Mouse (Mus musculus): Measurements from ENCODE around the gene Eps15l1. TPM values are rescaled to one million over a fixed set of nuclear protein-coding genes. Genes with fewer than 3 reads are reported as not detected.

Gene Eps15l1
- total and polyA plus RNA-seq, 3 experiments, result 19.1 to 40.8 TPM; not detected in 1

DNA sequence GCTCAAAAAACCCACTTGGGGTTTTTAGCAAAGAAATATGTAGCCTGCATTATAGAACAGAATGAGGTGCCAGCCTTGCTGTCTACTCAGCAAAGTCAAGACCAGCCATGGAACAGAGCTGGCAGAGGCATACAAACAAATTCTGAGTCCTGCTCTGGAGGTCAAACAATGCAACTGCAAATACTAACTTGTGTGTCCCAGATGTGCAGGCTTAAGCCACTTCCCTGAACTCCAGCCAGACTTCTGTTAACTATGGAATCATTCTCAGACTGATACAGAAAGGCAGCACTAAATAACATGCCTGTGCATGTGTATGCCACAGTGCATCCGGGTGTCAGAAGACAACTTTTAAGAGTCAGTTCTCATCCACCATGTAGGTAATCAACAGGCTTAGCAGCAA, 13.4 kb downstream of the Eps15l1 start:
- no peak for DNase-seq (ENCODE audit: low read depth, low spot score)
- H3K4me1 ChIP-seq (ENCODE audit: control insufficient read depth in 1 of 2, insufficient read depth in 2 of 2, low read length in 2 of 2), result no peaks in the 10 kb centered on the region
- H3K79me2 ChIP-seq (ENCODE audit: control insufficient read depth, insufficient read depth, low read length, poor library complexity), result peaks cover 58% of the 10 kb centered on the region
- H3K36me3 ChIP-seq (ENCODE audit: control insufficient read depth in 1 of 2, insufficient read depth in 2 of 2, low read length in 2 of 2), result no peaks in the 10 kb centered on the region; a peak in 1 of 4 replicates
- TF ChIP-seq CHD2 (IDR thresholded peaks at IDR 0.05; ENCODE audit: low read length) (no peak), NELFE (IDR thresholded peaks at IDR 0.05; ENCODE audit: low read depth, low read length) (no peak), MAZ (IDR thresholded peaks at IDR 0.05; ENCODE audit: low read depth, low read length) (no peak), POLR2AphosphoS2 (IDR thresholded peaks at IDR 0.05; ENCODE audit: low read length) (no peak), GABPA (IDR thresholded peaks at IDR 0.05; ENCODE audit: low read depth, low read length) (no peak), RAD21 (IDR thresholded peaks at IDR 0.05; ENCODE audit: low read depth, low read length) (no peak)
- no peak overlapping the region for H3K4me3 ChIP-seq (ENCODE audit: control insufficient read depth in 1 of 2, insufficient read depth in 1 of 2, low read depth in 2 of 2, low read length in 2 of 2)
- no peak overlapping the region for H3K27ac ChIP-seq (ENCODE audit: control insufficient read depth, low read depth, low read length)
- H3K27me3 ChIP-seq (ENCODE audit: control insufficient read depth in 1 of 2, insufficient read depth in 2 of 2, low read length in 2 of 2), result no peaks in the 10 kb centered on the region
- no peaks in the 10 kb centered on the region for H3K9me3 ChIP-seq (replicated peaks; ENCODE audit: insufficient read depth, low read length)
- no peak overlapping the region for H3K9ac ChIP-seq (ENCODE audit: control insufficient read depth, low read depth, low read length, poor library complexity, severe bottlenecking)

DNA sequence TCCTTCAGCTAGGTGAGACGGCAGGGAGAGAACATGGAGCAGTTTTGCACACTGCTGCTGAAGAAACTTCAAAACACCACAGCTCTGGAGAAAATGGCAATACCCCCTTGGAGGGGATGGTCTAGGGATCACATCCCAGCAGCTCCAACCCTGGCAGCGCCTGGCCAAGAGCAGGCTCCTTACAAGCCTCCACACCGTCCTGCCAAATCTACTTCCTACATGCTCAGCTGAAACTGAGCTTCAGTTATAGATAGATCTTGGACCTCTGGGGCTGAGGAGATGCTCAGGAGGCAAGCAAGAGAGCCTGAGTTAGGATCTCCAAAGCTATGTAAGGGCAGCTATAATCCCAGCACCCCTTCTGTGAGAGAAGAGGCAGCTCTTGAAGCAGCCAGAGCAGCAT, 18.3 kb downstream of the Eps15l1 start:
- TF ChIP-seq CHD2 (IDR thresholded peaks at IDR 0.05; ENCODE audit: low read length) (no peak), TBP (IDR thresholded peaks at IDR 0.05; ENCODE audit: low read depth, low read length) (no peak), MAX (IDR thresholded peaks at IDR 0.05; ENCODE audit: low read length) (no peak), KAT2A (conservative IDR thresholded peaks at IDR 0.05; ENCODE audit: low read depth, low read length) (no peak), MYC (IDR thresholded peaks at IDR 0.05; ENCODE audit: low read depth, low read length) (no peak), MAFK (IDR thresholded peaks at IDR 0.05; ENCODE audit: borderline replicate concordance, low read depth, low read length) (no peak), TCF12 (IDR thresholded peaks at IDR 0.05; ENCODE audit: low read depth, low read length) (no peak), EP300 (IDR thresholded peaks at IDR 0.05; ENCODE audit: low read depth in 1 of 2, low read length in 2 of 2) (no peak), MEF2A (IDR thresholded peaks at IDR 0.05; ENCODE audit: extremely low read depth, insufficient replicate concordance, low read depth, low read length, poor library complexity, severe bottlenecking) (no peak), GABPA (IDR thresholded peaks at IDR 0.05; ENCODE audit: low read depth, low read length) (no peak), CHD1 (IDR thresholded peaks at IDR 0.05; ENCODE audit: low read depth, low read length) (no peak), POLR2A (IDR thresholded peaks at IDR 0.05; ENCODE audit: control insufficient read depth in 1 of 2, insufficient read depth in 1 of 2, low read depth in 1 of 2, low read length in 2 of 2, poor library complexity in 1 of 2) (no peak), MXI1 (IDR thresholded peaks at IDR 0.05; ENCODE audit: low read depth, low read length) (no peak), GATA1 (IDR thresholded peaks at IDR 0.05; ENCODE audit: low read depth, low read length) (no peak), CTCF (IDR thresholded peaks at IDR 0.05 in 2 of 3, conservative IDR thresholded peaks at IDR 0.05 in 1 of 3; ENCODE audit: control insufficient read depth in 1 of 3, insufficient read depth in 1 of 3, low read depth in 2 of 3, low read length in 3 of 3, poor library complexity in 1 of 3, severe bottlenecking in 1 of 3) (no peak), NELFE (IDR thresholded peaks at IDR 0.05; ENCODE audit: low read depth, low read length) (no peak), SIN3A (IDR thresholded peaks at IDR 0.05; ENCODE audit: low read length) (no peak), HCFC1 (IDR thresholded peaks at IDR 0.05; ENCODE audit: low read depth, low read length) (no peak)
- no peaks in the 10 kb centered on the region; a peak in 1 of 4 replicates for H3K36me3 ChIP-seq (ENCODE audit: control insufficient read depth in 1 of 2, insufficient read depth in 2 of 2, low read length in 2 of 2)
- H3K4me1 ChIP-seq (ENCODE audit: control insufficient read depth in 1 of 2, insufficient read depth in 2 of 2, low read length in 2 of 2), result no peaks in the 10 kb centered on the region
- peaks cover 26% of the 10 kb centered on the region for H3K79me2 ChIP-seq (ENCODE audit: control insufficient read depth, insufficient read depth, low read length, poor library complexity)
- no peaks in the 10 kb centered on the region for H3K27me3 ChIP-seq (ENCODE audit: control insufficient read depth in 1 of 2, insufficient read depth in 2 of 2, low read length in 2 of 2)
- no peaks in the 10 kb centered on the region for H3K9me3 ChIP-seq (replicated peaks; ENCODE audit: insufficient read depth, low read length)
- H3K4me3 ChIP-seq (ENCODE audit: control insufficient read depth in 1 of 2, insufficient read depth in 1 of 2, low read depth in 2 of 2, low read length in 2 of 2), result no peak overlapping the region
- DNase-seq (ENCODE audit: low read depth, low spot score), result no peak
- no peak overlapping the region for H3K27ac ChIP-seq (ENCODE audit: control insufficient read depth, low read depth, low read length)
- no peak overlapping the region for H3K9ac ChIP-seq (ENCODE audit: control insufficient read depth, low read depth, low read length, poor library complexity, severe bottlenecking)
